Mouse (Mus musculus): Measurements from ENCODE around the gene Lmntd1.

GRCm38 (mm10) chr6:145380961-145381360 lies 233.2 kb downstream of the Lmntd1 start:
- TF ChIP-seq CTCF (IDR thresholded peaks at IDR 0.05; ENCODE audit: low read depth, low read length), result no peak
- TF ChIP-seq EP300 (IDR thresholded peaks at IDR 0.05; ENCODE audit: insufficient read depth, low read depth, low read length), result no peak

All from ES-Bruce4 (cell line).